Mouse (Mus musculus): ENCODE results near the gene Med9.

DNA sequence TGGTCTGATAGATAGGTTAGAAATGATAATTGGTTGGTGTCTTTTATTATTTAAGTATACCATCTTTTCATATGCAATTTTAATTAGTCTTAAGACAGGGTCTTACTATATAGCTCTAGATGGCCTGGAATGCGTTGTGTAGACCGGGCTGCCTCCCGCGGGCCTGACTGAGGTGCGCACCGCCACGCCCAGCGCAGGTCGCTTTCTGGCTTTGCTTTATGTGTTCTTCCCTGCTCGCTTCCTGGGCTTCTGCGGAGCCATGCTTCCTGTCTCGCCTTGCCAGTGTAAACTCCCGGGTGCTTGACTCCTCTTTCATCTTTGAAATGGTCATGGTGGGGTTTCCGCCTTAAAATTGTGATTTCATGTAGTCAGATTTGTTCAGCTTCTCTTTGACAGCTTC lies 4.9 kb downstream of the Med9 start:
- TF ChIP-seq POLR2A (IDR thresholded peaks at IDR 0.05; ENCODE audit: low read depth, low read length) (no peak), CTCF (conservative IDR thresholded peaks at IDR 0.05; ENCODE audit: insufficient read depth, insufficient read length, low read depth, low read length) (no peak)

All from kidney, adult 2 months (tissue).